12 mouse cellular contexts compared by ENCODE assay signal in the genomic region with DNA sequence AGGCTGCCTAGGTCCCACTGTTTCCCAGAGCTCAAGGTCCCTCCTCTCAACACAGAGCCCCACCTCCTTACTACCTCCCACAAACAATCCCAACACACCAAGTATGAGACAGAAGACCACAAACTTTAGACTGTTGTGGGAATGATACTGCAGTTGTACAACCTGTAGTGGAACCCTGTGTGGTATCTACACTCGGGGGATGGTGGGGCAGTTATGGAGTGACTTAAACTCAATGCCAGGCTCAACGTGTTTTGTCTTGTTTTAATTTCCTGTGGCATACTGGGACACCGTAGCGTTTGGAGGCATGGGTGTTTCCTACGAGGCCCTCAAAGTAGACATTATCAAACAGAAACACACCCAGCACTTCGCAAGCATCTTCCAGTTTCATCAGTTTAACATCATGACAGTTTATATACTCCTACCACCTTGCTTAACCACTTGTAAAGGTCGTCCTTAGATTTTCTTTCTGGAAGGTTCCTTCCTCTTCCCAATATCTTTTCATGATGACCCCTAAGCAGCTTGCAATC. TPM values are rescaled to one million over a fixed set of nuclear protein-coding genes. Genes with fewer than 3 reads are reported as not detected.
DNase-seq lines count a peak whose midpoint lies in the region; ATAC-seq and TF ChIP-seq lines count a peak whose summit lies in the region.
"Had no signal": no experiment of that assay in that cellular context is flagged by ENCODE, and none has a peak within 500 bp of the region (broad histone marks: within the 10 kb centered on the region; RNA-seq: fewer than 3 reads in every experiment).

No protein-coding gene starts in this region.

- peak overlapping the region; percentile 58; the same call in 1 of the 2 replicates for H3K27ac ChIP-seq in intestine, embryonic 14.5 days (ENCODE audit: low read depth)
- H3K27ac ChIP-seq in intestine, embryonic 15.5 days = no peak overlapping the region; the same call in 1 of the 2 replicates
- peak overlapping the region; percentile 69 for H3K27ac ChIP-seq in intestine, embryonic 16.5 days (ENCODE audit: low read length)
- peak overlapping the region; percentile 62 for H3K27ac ChIP-seq in macrophage
- no peak overlapping the region for H3K27ac ChIP-seq in neural tube, embryonic 15.5 days (replicated peaks)
- no peak overlapping the region for H3K27ac ChIP-seq in forebrain, embryonic 15.5 days (replicated peaks)
- H3K27ac ChIP-seq: limb, embryonic 15.5 days; neural tube, embryonic 13.5 days had no signal

- H3K4me3 ChIP-seq in intestine, embryonic 14.5 days (ENCODE audit: low read depth, low read length) = no peak overlapping the region
- H3K4me3 ChIP-seq in intestine, embryonic 15.5 days (replicated peaks) = no peak overlapping the region
- no peak overlapping the region for H3K4me3 ChIP-seq in intestine, embryonic 16.5 days (ENCODE audit: low read length)
- no peak overlapping the region for H3K4me3 ChIP-seq in macrophage (ENCODE audit: inconsistent target)
- H3K4me3 ChIP-seq in neural tube, embryonic 15.5 days (replicated peaks) = no peak overlapping the region
- no peak overlapping the region for H3K4me3 ChIP-seq in forebrain, embryonic 15.5 days
- H3K4me3 ChIP-seq: limb, embryonic 15.5 days; neural tube, embryonic 13.5 days had no signal

- no peak for DNase-seq in intestine, embryonic 14.5 days (ENCODE audit: low spot score)
- no peak for DNase-seq in Patski (ENCODE audit: low read depth, low spot score)
- DNase-seq in testis, postnatal 14 days (ENCODE audit: low spot score) = no peak
- DNase-seq: thymus, postnatal 36 days had no signal

- H3K36me3 ChIP-seq in intestine, embryonic 14.5 days (ENCODE audit: control insufficient read depth, insufficient read depth, low read length) = no peaks in the 10 kb centered on the region
- no peaks in the 10 kb centered on the region for H3K36me3 ChIP-seq in intestine, embryonic 15.5 days
- H3K36me3 ChIP-seq in intestine, embryonic 16.5 days (ENCODE audit: control insufficient read depth, insufficient read depth, low read length) = no peaks in the 10 kb centered on the region
- H3K36me3 ChIP-seq in macrophage (ENCODE audit: inconsistent target) = no peaks in the 10 kb centered on the region
- 0 out of 2 replicates have a peak, but pooled peaks cover 7% of the 10 kb centered on the region for H3K36me3 ChIP-seq in neural tube, embryonic 15.5 days
- H3K36me3 ChIP-seq in forebrain, embryonic 15.5 days = no peaks in the 10 kb centered on the region
- H3K36me3 ChIP-seq: neural tube, embryonic 13.5 days had no signal

- H3K9me3 ChIP-seq in intestine, embryonic 14.5 days (ENCODE audit: control insufficient read depth, low read length) = peaks cover 6% of the 10 kb centered on the region; the same call in 1 of the 2 replicates
- H3K9me3 ChIP-seq in intestine, embryonic 15.5 days = peaks cover 5% of the 10 kb centered on the region; the same call in 1 of the 2 replicates
- peaks cover 5% of the 10 kb centered on the region; the same call in 1 of the 2 replicates for H3K9me3 ChIP-seq in intestine, embryonic 16.5 days (ENCODE audit: control insufficient read depth, low read length)
- 0 out of 2 replicates have a peak, but pooled peaks cover 4% of the 10 kb centered on the region for H3K9me3 ChIP-seq in neural tube, embryonic 15.5 days (replicated peaks)
- 0 out of 2 replicates have a peak, but pooled peaks cover 4% of the 10 kb centered on the region for H3K9me3 ChIP-seq in forebrain, embryonic 15.5 days
- H3K9me3 ChIP-seq: limb, embryonic 15.5 days had no signal

- CTCF ChIA-PET in Patski (lab: Charles Lee) = interaction anchor here (0.9 to 1.6 kb wide), 3 partner anchors 10 to 48 kb away, joined by 3 to 5 read pairs (median 4); no protein-coding TSS in a partner anchor

- TF ChIP-seq CTCF in Patski (IDR thresholded peaks at IDR 0.05) = no peak

- no peak overlapping the region for H3K9ac ChIP-seq in intestine, embryonic 14.5 days (ENCODE audit: low read length)
- no peak overlapping the region for H3K9ac ChIP-seq in intestine, embryonic 15.5 days
- H3K9ac ChIP-seq in intestine, embryonic 16.5 days (ENCODE audit: low read depth, low read length) = no peak overlapping the region
- H3K9ac ChIP-seq in neural tube, embryonic 15.5 days (replicated peaks) = no peak overlapping the region
- H3K9ac ChIP-seq in forebrain, embryonic 15.5 days (replicated peaks) = no peak overlapping the region
- H3K9ac ChIP-seq: limb, embryonic 15.5 days; neural tube, embryonic 13.5 days had no signal

- POLR2A ChIA-PET in Patski (lab: Charles Lee) = interaction anchor here (0.5 kb wide), 1 partner anchor 32 kb away, joined by 9 read pairs; no protein-coding TSS in a partner anchor

- peaks cover 15% of the 10 kb centered on the region for H3K4me1 ChIP-seq in intestine, embryonic 14.5 days (replicated peaks; ENCODE audit: control insufficient read depth, insufficient read depth, low read length)
- peaks cover 20% of the 10 kb centered on the region for H3K4me1 ChIP-seq in intestine, embryonic 15.5 days (replicated peaks)
- H3K4me1 ChIP-seq in intestine, embryonic 16.5 days (ENCODE audit: control insufficient read depth, insufficient read depth, low read length) = peaks cover 22% of the 10 kb centered on the region
- H3K4me1 ChIP-seq in neural tube, embryonic 15.5 days = peaks cover 11% of the 10 kb centered on the region
- peaks cover 8% of the 10 kb centered on the region; the same call in 1 of the 2 replicates for H3K4me1 ChIP-seq in forebrain, embryonic 15.5 days

- H3K27me3 ChIP-seq in intestine, embryonic 14.5 days (replicated peaks; ENCODE audit: control insufficient read depth, insufficient read depth, low read length) = no peaks in the 10 kb centered on the region
- H3K27me3 ChIP-seq in intestine, embryonic 15.5 days (replicated peaks) = no peaks in the 10 kb centered on the region
- no peaks in the 10 kb centered on the region for H3K27me3 ChIP-seq in Patski
- no peaks in the 10 kb centered on the region for H3K27me3 ChIP-seq in intestine, embryonic 16.5 days (replicated peaks; ENCODE audit: control insufficient read depth, insufficient read depth, low read length)
- no peaks in the 10 kb centered on the region for H3K27me3 ChIP-seq in neural tube, embryonic 15.5 days (replicated peaks)
- H3K27me3 ChIP-seq in forebrain, embryonic 15.5 days = no peaks in the 10 kb centered on the region
- H3K27me3 ChIP-seq: limb, embryonic 15.5 days; neural tube, embryonic 13.5 days had no signal

- in situ Hi-C loops in Patski (cut with MboI; ENCODE audit: low pct_unique_long_range_greater_than_20kb) = loop anchor here (5.0 kb wide), 2 partner anchors 42 to 58 kb away; a partner anchor contains a TSS

- no peak for ATAC-seq in intestine, embryonic 14.5 days (replicated peaks; ENCODE audit: low FRiP score, low TSS enrichment, low read depth)
- no peak for ATAC-seq in intestine, embryonic 15.5 days
- ATAC-seq in Patski = peak; percentile 9
- no peak for ATAC-seq in intestine, embryonic 16.5 days
- no peak for ATAC-seq in neural tube, embryonic 15.5 days (ENCODE audit: low FRiP score)
- no peak for ATAC-seq in forebrain, embryonic 15.5 days (replicated peaks)
- ATAC-seq: midbrain, embryonic 16.5 days had no signal

- H3K79me2 ChIP-seq in macrophage (ENCODE audit: inconsistent target) = no peaks in the 10 kb centered on the region

- WGBS in intestine, embryonic 14.5 days = 83% methylated on average over 7 of the region's 7 CpGs
- WGBS in intestine, embryonic 15.5 days = 80% methylated on average over 7 of the region's 7 CpGs
- 84% methylated on average over 7 of the region's 7 CpGs for WGBS in intestine, embryonic 16.5 days
- WGBS in macrophage (ENCODE audit: missing documents) = 70% methylated on average over 7 of the region's 7 CpGs
- WGBS in neural tube, embryonic 15.5 days = 91% methylated on average over 7 of the region's 7 CpGs
- 91% methylated on average over 7 of the region's 7 CpGs for WGBS in forebrain, embryonic 15.5 days

- no peak overlapping the region for H3K4me2 ChIP-seq in intestine, embryonic 14.5 days (ENCODE audit: low read length)
- no peak overlapping the region for H3K4me2 ChIP-seq in intestine, embryonic 15.5 days (replicated peaks)
- H3K4me2 ChIP-seq in intestine, embryonic 16.5 days (ENCODE audit: low read depth, low read length) = no peak overlapping the region
- no peak overlapping the region for H3K4me2 ChIP-seq in neural tube, embryonic 15.5 days
- no peak overlapping the region for H3K4me2 ChIP-seq in forebrain, embryonic 15.5 days (replicated peaks)
- H3K4me2 ChIP-seq: limb, embryonic 15.5 days; neural tube, embryonic 13.5 days had no signal

RNA-seq across cellular contexts. Expression of a gene that starts 58.4 kb away (rescaled TPM):
- polyA plus RNA-seq in intestine, embryonic 14.5 days (2014; fragmentation: Nextera tagmentation; extraction: Ambion mirVana) = 46.0 and 50.9 TPM in 2 replicates
- 24.3 and 28.0 TPM in 2 replicates for polyA plus RNA-seq in intestine, embryonic 15.5 days (2015; fragmentation: Nextera tagmentation; extraction: Ambion mirVana)
- polyA plus RNA-seq in Patski (2021) (12.9 TPM), macrophage (2018) (31.9 to 48.4 TPM (median 37.0 TPM) in 3 replicates)
- polyA plus RNA-seq in intestine, embryonic 16.5 days (2015; fragmentation: Nextera tagmentation; extraction: Ambion mirVana) = 17.5 and 20.6 TPM in 2 replicates
- 100 to 1,000 TPM in 5 of 26 experiments, 10 to 100 TPM in 21; 20.5 to 186 (median 43.9) TPM for total RNA-seq in macrophage (2018; cell fraction: chromatin; rRNA removed)
- total RNA-seq in macrophage (2018; cell fraction: cytosol; rRNA removed) = 100 to 1,000 TPM in 1 of 26 experiments, 10 to 100 TPM in 25; 23.9 to 110 (median 47.2) TPM
- total RNA-seq in macrophage (2018; cell fraction: nucleus; rRNA removed) = 100 to 1,000 TPM in 5 of 26 experiments, 10 to 100 TPM in 21; 44.0 to 183 (median 73.9) TPM
- 24.6 and 26.7 TPM in 2 replicates for polyA plus RNA-seq in neural tube, embryonic 15.5 days (2015; fragmentation: Nextera tagmentation; extraction: Ambion mirVana)
- polyA plus RNA-seq in forebrain, embryonic 15.5 days (2015; fragmentation: Nextera tagmentation; extraction: Ambion mirVana) = 42.3 and 46.5 TPM in 2 replicates

Comparison
In these comparisons a context has a peak if more than half of its experiments do, and no peak if none do; other contexts are left out.
1. H3K27ac ChIP-seq: peak in intestine, embryonic 14.5 days (single experiment), intestine, embryonic 16.5 days (single experiment) and macrophage (single experiment); none in intestine, embryonic 15.5 days (single experiment), neural tube, embryonic 15.5 days (single experiment) and forebrain, embryonic 15.5 days (single experiment).